Mouse (Mus musculus): ENCODE results near the gene Preb. TPM values are rescaled to one million over a fixed set of nuclear protein-coding genes. Genes with fewer than 3 reads are reported as not detected.

The Preb gene
- polyA plus RNA-seq, 2 experiments = 91.1 to 259 TPM

DNA sequence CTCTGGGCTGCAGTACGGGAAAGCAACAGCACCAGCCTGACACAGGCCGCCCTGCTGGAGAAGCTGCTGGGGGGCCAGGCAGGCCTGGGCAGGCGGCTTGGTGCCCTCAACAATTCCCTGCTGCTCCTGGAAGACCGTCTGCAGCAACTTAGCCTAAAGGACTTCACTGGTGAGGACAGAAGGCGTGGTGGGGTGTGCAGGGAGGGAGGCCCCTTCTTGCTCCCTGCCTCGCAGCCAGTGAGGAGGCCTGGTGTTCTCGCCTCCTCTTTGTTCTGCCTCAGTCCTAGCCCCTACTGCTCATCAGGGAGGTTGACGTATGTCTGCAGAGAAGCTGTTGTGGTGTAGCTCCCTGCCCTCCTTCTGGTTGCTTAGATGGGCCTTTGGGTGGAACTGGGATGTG lies 41.5 kb downstream of the Preb start:
- Histone ChIP-seq H3K9me3 (ENCODE audit: control insufficient read depth, low read length) (no peaks in the 10 kb centered on the region), H3K27ac (replicated peaks; ENCODE audit: low read depth, low read length) (no peak overlapping the region), H3K4me1 (ENCODE audit: control insufficient read depth, insufficient read depth, low read length) (peaks cover 29% of the 10 kb centered on the region), H3K4me2 (replicated peaks; ENCODE audit: low read depth, low read length, severe bottlenecking) (no peak overlapping the region), H3K4me3 (replicated peaks; ENCODE audit: low read length) (no peak overlapping the region), H3K27me3 (ENCODE audit: control insufficient read depth, insufficient read depth, low read length) (no peaks in the 10 kb centered on the region), H3K36me3 (ENCODE audit: control insufficient read depth, insufficient read depth, low read length) (peaks cover 47% of the 10 kb centered on the region), H3K9ac (ENCODE audit: low read depth, low read length, severe bottlenecking) (no peak overlapping the region)
- ATAC-seq (ENCODE audit: low FRiP score, low read depth) (no peak), DNase-seq (ENCODE audit: low spot score) (no peak)
- no peak for TF ChIP-seq POLR2A (IDR thresholded peaks at IDR 0.05; ENCODE audit: borderline replicate concordance, extremely low read depth, insufficient read depth, insufficient read length)
- 74% methylated on average over 8 of the region's 8 CpGs for WGBS

DNA sequence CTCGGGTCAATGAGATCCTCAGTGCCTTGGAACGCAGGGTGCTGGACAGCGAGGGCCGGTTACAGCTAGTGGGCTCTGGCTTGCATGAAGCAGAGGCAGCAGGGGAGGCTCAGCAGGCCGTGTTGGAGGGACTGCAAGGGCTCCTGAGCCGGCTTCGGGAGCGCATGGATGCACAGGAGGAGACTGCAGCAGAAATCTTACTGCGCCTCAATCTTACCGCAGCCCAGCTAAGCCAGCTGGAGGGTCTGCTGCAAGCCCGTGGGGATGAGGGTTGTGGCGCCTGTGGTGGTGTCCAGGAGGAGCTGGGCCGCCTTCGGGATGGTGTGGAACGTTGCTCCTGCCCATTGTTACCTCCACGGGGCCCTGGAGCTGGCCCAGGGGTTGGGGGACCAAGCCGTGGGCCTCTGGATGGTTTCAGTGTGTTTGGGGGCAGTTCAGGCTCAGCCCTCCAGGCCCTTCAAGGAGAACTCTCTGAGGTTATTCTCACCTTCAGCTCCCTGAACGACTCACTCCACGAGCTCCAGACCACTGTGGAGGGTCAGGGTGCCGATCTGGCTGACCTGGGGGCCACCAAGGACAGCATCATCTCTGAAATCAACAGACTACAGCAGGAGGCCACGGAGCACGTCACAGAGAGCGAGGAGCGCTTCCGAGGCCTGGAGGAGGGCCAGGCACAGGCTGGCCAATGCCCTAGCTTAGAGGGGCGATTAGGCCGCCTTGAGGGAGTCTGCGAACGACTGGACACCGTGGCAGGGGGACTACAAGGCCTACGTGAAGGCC lies 42.1 kb downstream of the Preb start:
- Histone ChIP-seq H3K36me3 (ENCODE audit: control insufficient read depth, insufficient read depth, low read length) (peaks cover 47% of the 10 kb centered on the region), H3K4me1 (ENCODE audit: control insufficient read depth, insufficient read depth, low read length) (peaks cover 29% of the 10 kb centered on the region), H3K9ac (ENCODE audit: low read depth, low read length, severe bottlenecking) (no peak overlapping the region), H3K4me3 (replicated peaks; ENCODE audit: low read length) (no peak overlapping the region), H3K27me3 (ENCODE audit: control insufficient read depth, insufficient read depth, low read length) (no peaks in the 10 kb centered on the region), H3K4me2 (replicated peaks; ENCODE audit: low read depth, low read length, severe bottlenecking) (no peak overlapping the region), H3K9me3 (ENCODE audit: control insufficient read depth, low read length) (no peaks in the 10 kb centered on the region), H3K27ac (replicated peaks; ENCODE audit: low read depth, low read length) (no peak overlapping the region)
- DNase-seq (ENCODE audit: low spot score) (no peak), ATAC-seq (ENCODE audit: low FRiP score, low read depth) (no peak)
- 84% methylated on average over 30 of the region's 31 CpGs for WGBS
- TF ChIP-seq POLR2A (IDR thresholded peaks at IDR 0.05; ENCODE audit: borderline replicate concordance, extremely low read depth, insufficient read depth, insufficient read length) = no peak

DNA sequence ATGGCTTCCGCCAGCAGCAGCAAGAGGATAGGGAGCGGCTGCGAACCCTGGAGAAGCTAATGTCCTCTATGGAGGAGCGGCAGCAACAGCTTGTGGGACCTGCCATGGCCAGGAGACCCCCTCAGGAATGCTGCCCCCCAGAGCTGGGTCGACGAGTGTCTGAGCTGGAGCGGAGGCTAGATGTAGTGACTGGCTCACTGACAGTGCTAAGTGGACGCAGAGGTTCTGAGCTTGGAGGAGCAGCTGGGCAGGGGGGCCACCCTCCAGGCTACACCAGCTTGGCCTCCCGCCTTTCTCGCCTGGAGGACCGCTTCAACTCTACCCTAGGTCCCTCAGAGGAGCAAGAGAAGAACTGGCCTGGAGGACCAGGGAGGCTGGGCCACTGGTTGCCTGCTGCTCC lies 42.8 kb downstream of the Preb start:
- Histone ChIP-seq H3K4me2 (replicated peaks; ENCODE audit: low read depth, low read length, severe bottlenecking) (no peak overlapping the region), H3K4me3 (replicated peaks; ENCODE audit: low read length) (no peak overlapping the region), H3K4me1 (ENCODE audit: control insufficient read depth, insufficient read depth, low read length) (peaks cover 31% of the 10 kb centered on the region), H3K36me3 (ENCODE audit: control insufficient read depth, insufficient read depth, low read length) (peaks cover 47% of the 10 kb centered on the region), H3K27ac (replicated peaks; ENCODE audit: low read depth, low read length) (0 out of 2 replicates have a peak overlapping the region, but pooled peaks have one; percentile 19), H3K9me3 (ENCODE audit: control insufficient read depth, low read length) (no peaks in the 10 kb centered on the region), H3K9ac (ENCODE audit: low read depth, low read length, severe bottlenecking) (no peak overlapping the region; the same call in 1 of the 2 replicates), H3K27me3 (ENCODE audit: control insufficient read depth, insufficient read depth, low read length) (no peaks in the 10 kb centered on the region)
- DNase-seq (ENCODE audit: low spot score) = no peak
- no peak for TF ChIP-seq POLR2A (IDR thresholded peaks at IDR 0.05; ENCODE audit: borderline replicate concordance, extremely low read depth, insufficient read depth, insufficient read length)
- 90% methylated on average over 11 of the region's 11 CpGs for WGBS
- no peak for ATAC-seq (ENCODE audit: low FRiP score, low read depth)

DNA sequence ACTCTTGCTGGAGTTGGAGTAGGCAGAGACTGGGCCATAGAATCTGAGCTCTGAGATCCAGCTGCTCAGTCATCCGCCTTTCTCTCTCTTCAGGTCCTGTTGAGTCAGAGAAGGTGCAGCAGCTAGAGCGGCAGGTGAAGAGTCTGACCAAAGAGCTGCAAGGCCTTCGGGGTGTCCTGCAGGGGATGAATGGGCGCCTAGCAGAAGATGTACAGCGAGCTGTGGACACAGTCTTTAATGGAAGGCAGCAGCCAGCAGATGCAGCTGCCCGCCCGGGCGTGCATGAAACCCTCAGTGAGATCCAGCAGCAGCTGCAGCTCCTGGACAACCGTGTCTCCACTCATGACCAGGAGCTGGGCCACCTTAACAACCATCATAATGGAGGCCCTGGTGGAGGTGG lies 43.3 kb downstream of the Preb start:
- Histone ChIP-seq H3K27ac (replicated peaks; ENCODE audit: low read depth, low read length) (no peak overlapping the region), H3K27me3 (ENCODE audit: control insufficient read depth, insufficient read depth, low read length) (no peaks in the 10 kb centered on the region), H3K9me3 (ENCODE audit: control insufficient read depth, low read length) (no peaks in the 10 kb centered on the region), H3K4me1 (ENCODE audit: control insufficient read depth, insufficient read depth, low read length) (peaks cover 31% of the 10 kb centered on the region), H3K36me3 (ENCODE audit: control insufficient read depth, insufficient read depth, low read length) (peaks cover 47% of the 10 kb centered on the region), H3K9ac (ENCODE audit: low read depth, low read length, severe bottlenecking) (no peak overlapping the region), H3K4me3 (replicated peaks; ENCODE audit: low read length) (no peak overlapping the region), H3K4me2 (replicated peaks; ENCODE audit: low read depth, low read length, severe bottlenecking) (no peak overlapping the region)
- no peak for ATAC-seq (ENCODE audit: low FRiP score, low read depth)
- DNase-seq (ENCODE audit: low spot score) = no peak
- no peak for TF ChIP-seq POLR2A (IDR thresholded peaks at IDR 0.05; ENCODE audit: borderline replicate concordance, extremely low read depth, insufficient read depth, insufficient read length)
- WGBS = 93% methylated on average over 6 of the region's 9 CpGs

DNA sequence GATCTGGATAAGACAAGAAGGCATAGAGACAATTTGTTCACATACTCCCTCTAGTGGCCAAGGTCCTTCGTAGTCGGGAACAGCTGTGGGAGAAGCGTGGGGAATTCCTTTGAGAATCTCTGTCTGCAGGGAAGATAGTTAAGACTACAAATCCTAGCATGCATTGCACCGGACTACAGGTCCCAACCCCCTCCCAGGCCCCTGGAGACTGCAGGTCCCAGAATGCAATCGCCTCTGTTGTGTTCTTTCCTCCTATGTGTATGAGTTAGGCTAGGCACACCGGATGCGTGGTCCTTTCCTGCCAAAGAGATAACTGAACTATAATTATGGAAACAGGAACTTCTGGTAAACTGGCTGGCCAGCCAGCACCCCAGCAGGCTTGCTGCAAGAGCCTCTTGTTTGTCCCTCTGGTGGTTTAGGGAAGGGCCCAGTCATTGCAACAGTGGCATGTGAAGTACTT lies 44.2 kb downstream of the Preb start:
- H3K27ac ChIP-seq (replicated peaks; ENCODE audit: low read depth, low read length) = peak overlapping the region; percentile 97; the same call in 1 of the 2 replicates
- H3K4me1 ChIP-seq (ENCODE audit: control insufficient read depth, insufficient read depth, low read length) = peaks cover 36% of the 10 kb centered on the region
- H3K9me3 ChIP-seq (ENCODE audit: control insufficient read depth, low read length) = no peaks in the 10 kb centered on the region
- peak overlapping the region; percentile 62 for H3K4me3 ChIP-seq (replicated peaks; ENCODE audit: low read length)
- H3K4me2 ChIP-seq (replicated peaks; ENCODE audit: low read depth, low read length, severe bottlenecking) = peak overlapping the region; percentile 91
- DNase-seq (ENCODE audit: low spot score) (peak; percentile 97), ATAC-seq (ENCODE audit: low FRiP score, low read depth) (peak; percentile 31; the same call in 1 of the 2 replicates)
- WGBS = 8% methylated on average over 7 of the region's 7 CpGs
- H3K36me3 ChIP-seq (ENCODE audit: control insufficient read depth, insufficient read depth, low read length) = peaks cover 45% of the 10 kb centered on the region
- peak overlapping the region; percentile 71; the same call in 1 of the 2 replicates for H3K9ac ChIP-seq (ENCODE audit: low read depth, low read length, severe bottlenecking)
- no peaks in the 10 kb centered on the region for H3K27me3 ChIP-seq (ENCODE audit: control insufficient read depth, insufficient read depth, low read length)
- TF ChIP-seq POLR2A (IDR thresholded peaks at IDR 0.05; ENCODE audit: borderline replicate concordance, extremely low read depth, insufficient read depth, insufficient read length) = no peak
